Mouse (Mus musculus): Measurements from ENCODE around the gene Thada. TPM values are rescaled to one million over a fixed set of nuclear protein-coding genes. Genes with fewer than 3 reads are reported as not detected.
A peak's percentile ranks its signal among the peaks of the same experiment; 100 is the strongest.

Thada gene
- total and polyA plus RNA-seq, 3 experiments: 17.3 to 26.7 (median 22.2) TPM

GRCm38 (mm10) chr17:84151306-84151705 lies 314.7 kb downstream of the Thada start:
- Histone ChIP-seq H3K79me2 (replicated peaks; ENCODE audit: control insufficient read depth, extremely low read depth, insufficient read depth, poor library complexity, severe bottlenecking) (no peaks in the 10 kb centered on the region), H3K9ac (ENCODE audit: insufficient read depth, low read depth) (no peak overlapping the region), H3K36me3 (replicated peaks in 1 of 2; ENCODE audit: control insufficient read depth in 1 of 2, insufficient read depth in 1 of 2, low read length in 1 of 2) (no peaks in the 10 kb centered on the region), H3K4me2 (ENCODE audit: insufficient read depth, low read depth, poor library complexity, severe bottlenecking) (no peak overlapping the region), H3K4me1 (ENCODE audit: control insufficient read depth in 1 of 2, insufficient read depth in 2 of 2) (peaks cover 18 to 50% of the 10 kb centered on the region in 2 experiments), H3K27me3 (replicated peaks) (peaks cover 3% of the 10 kb centered on the region), H3K4me3 (replicated peaks in 1 of 3; ENCODE audit: low read depth in 2 of 3, low read length in 2 of 3, poor library complexity in 1 of 3) (no peak overlapping the region), H3K9me3 (replicated peaks; ENCODE audit: low read length) (no peaks in the 10 kb centered on the region), H3K27ac (ENCODE audit: insufficient read depth, low read depth) (no peak overlapping the region)
- dilution Hi-C loops (cut with MboI; ENCODE audit: extremely low pct_ligation_motif_present, extremely low pct_unique_long_range_greater_than_20kb, low sequenced_read_pairs): no loop called here
- peak; percentile 60 for TF ChIP-seq EP300 (IDR thresholded peaks at IDR 0.05; ENCODE audit: low read length)
- peak; percentile 17; the same call in 1 of the 2 replicates for TF ChIP-seq JUND (conservative IDR thresholded peaks at IDR 0.05; ENCODE audit: low read depth, low read length)
- TF ChIP-seq MAFK (IDR thresholded peaks at IDR 0.05; ENCODE audit: insufficient replicate concordance, low read length): no peak
- no peak for TF ChIP-seq RAD21 (IDR thresholded peaks at IDR 0.05; ENCODE audit: low read depth, low read length)
- no peak for TF ChIP-seq USF2 (conservative IDR thresholded peaks at IDR 0.05; ENCODE audit: low read depth, low read length)
- TF ChIP-seq ZMIZ1 (IDR thresholded peaks at IDR 0.05; ENCODE audit: low read depth, low read length): no peak
- peak; percentile 39 for TF ChIP-seq ETS1 (conservative IDR thresholded peaks at IDR 0.05; ENCODE audit: low read depth, low read length)
- peak; percentile 74 for TF ChIP-seq BHLHE40 (IDR thresholded peaks at IDR 0.05; ENCODE audit: low read depth, low read length)
- TF ChIP-seq JUN (IDR thresholded peaks at IDR 0.05; ENCODE audit: insufficient read depth, low read depth, low read length): no peak
- no peak for TF ChIP-seq NELFE (IDR thresholded peaks at IDR 0.05; ENCODE audit: low read depth, low read length)
- TF ChIP-seq SIN3A (IDR thresholded peaks at IDR 0.05; ENCODE audit: low read length): no peak
- TF ChIP-seq MEF2A (IDR thresholded peaks at IDR 0.05; ENCODE audit: borderline replicate concordance, low read depth, low read length): 0 out of 2 replicates have a peak, but pooled peaks have one; percentile 12
- TF ChIP-seq UBTF (IDR thresholded peaks at IDR 0.05; ENCODE audit: low read depth, low read length): no peak
- TF ChIP-seq NRF1 (IDR thresholded peaks at IDR 0.05; ENCODE audit: low read depth, low read length): no peak
- TF ChIP-seq MAX (IDR thresholded peaks at IDR 0.05; ENCODE audit: low read length): no peak
- TF ChIP-seq POLR2AphosphoS2 (IDR thresholded peaks at IDR 0.05; ENCODE audit: low read depth, low read length): no peak
- no peak for TF ChIP-seq PAX5 (IDR thresholded peaks at IDR 0.05; ENCODE audit: low read length)
- no peak for TF ChIP-seq MAZ (IDR thresholded peaks at IDR 0.05; ENCODE audit: low read depth, low read length)
- TF ChIP-seq IRF4 (IDR thresholded peaks at IDR 0.05; ENCODE audit: low read depth, low read length): peak; percentile 86
- no peak for TF ChIP-seq CTCF (conservative IDR thresholded peaks at IDR 0.05 in 1 of 2, IDR thresholded peaks at IDR 0.05 in 1 of 2; ENCODE audit: low read depth in 2 of 2, low read length in 2 of 2)
- in situ Hi-C loops (cut with MboI; ENCODE audit: low pct_ligation_motif_present, low pct_unique_long_range_greater_than_20kb, low sequenced_read_pairs): no loop called here
- DNase-seq (ENCODE audit: extremely low read depth): peak; percentile 48

- Histone ChIP-seq H3K36me3 (replicated peaks in 1 of 2; ENCODE audit: control insufficient read depth in 1 of 2, insufficient read depth in 1 of 2, low read length in 1 of 2) (no peaks in the 10 kb centered on the region), H3K27me3 (replicated peaks) (no peaks in the 10 kb centered on the region), H3K79me2 (replicated peaks; ENCODE audit: control insufficient read depth, extremely low read depth, insufficient read depth, poor library complexity, severe bottlenecking) (no peaks in the 10 kb centered on the region), H3K4me2 (ENCODE audit: insufficient read depth, low read depth, poor library complexity, severe bottlenecking) (no peak overlapping the region), H3K4me1 (ENCODE audit: control insufficient read depth in 1 of 2, insufficient read depth in 2 of 2) (peaks cover 21 to 60% of the 10 kb centered on the region in 2 experiments), H3K27ac (ENCODE audit: insufficient read depth, low read depth) (no peak overlapping the region), H3K4me3 (replicated peaks in 1 of 3; ENCODE audit: low read depth in 2 of 3, low read length in 2 of 3, poor library complexity in 1 of 3) (no peak overlapping the region), H3K9ac (ENCODE audit: insufficient read depth, low read depth) (no peak overlapping the region), H3K9me3 (replicated peaks; ENCODE audit: low read length) (no peaks in the 10 kb centered on the region)
- no peak for TF ChIP-seq BHLHE40 (IDR thresholded peaks at IDR 0.05; ENCODE audit: low read depth, low read length)
- TF ChIP-seq UBTF (IDR thresholded peaks at IDR 0.05; ENCODE audit: low read depth, low read length): no peak
- TF ChIP-seq RCOR1 (conservative IDR thresholded peaks at IDR 0.05; ENCODE audit: low read depth, low read length): no peak
- TF ChIP-seq MAX (IDR thresholded peaks at IDR 0.05; ENCODE audit: low read length): no peak
- TF ChIP-seq MXI1 (IDR thresholded peaks at IDR 0.05; ENCODE audit: low read depth, low read length): no peak
- no peak for TF ChIP-seq MYC (IDR thresholded peaks at IDR 0.05; ENCODE audit: low read depth, low read length)
- TF ChIP-seq POLR2A (IDR thresholded peaks at IDR 0.05; ENCODE audit: low read depth, low read length): no peak
- TF ChIP-seq TCF12 (IDR thresholded peaks at IDR 0.05; ENCODE audit: low read depth, low read length): no peak
- no peak for TF ChIP-seq CHD2 (IDR thresholded peaks at IDR 0.05; ENCODE audit: low read length)
- no peak for TF ChIP-seq ZMIZ1 (IDR thresholded peaks at IDR 0.05; ENCODE audit: low read depth, low read length)
- TF ChIP-seq NELFE (IDR thresholded peaks at IDR 0.05; ENCODE audit: low read depth, low read length): no peak
- no peak for TF ChIP-seq MEF2A (IDR thresholded peaks at IDR 0.05; ENCODE audit: borderline replicate concordance, low read depth, low read length)
- no peak for TF ChIP-seq SMC3 (IDR thresholded peaks at IDR 0.05; ENCODE audit: low read depth, low read length)
- TF ChIP-seq NRF1 (IDR thresholded peaks at IDR 0.05; ENCODE audit: low read depth, low read length): no peak
- TF ChIP-seq JUND (conservative IDR thresholded peaks at IDR 0.05; ENCODE audit: low read depth, low read length): no peak
- no peak for TF ChIP-seq KAT2A (IDR thresholded peaks at IDR 0.05; ENCODE audit: insufficient replicate concordance, low read length)
- dilution Hi-C loops (cut with MboI; ENCODE audit: extremely low pct_ligation_motif_present, extremely low pct_unique_long_range_greater_than_20kb, low sequenced_read_pairs): no loop called here
- DNase-seq (ENCODE audit: extremely low read depth): no peak
- in situ Hi-C loops (cut with MboI; ENCODE audit: low pct_ligation_motif_present, low pct_unique_long_range_greater_than_20kb, low sequenced_read_pairs): no loop called here
These were observed 315.7 kb downstream of the Thada start for GRCm38 (mm10) chr17:84150291-84150690.

Data from CH12.LX (cell line).